Mouse (Mus musculus): ENCODE results near the gene Syt3.

Gene Syt3

DNA sequence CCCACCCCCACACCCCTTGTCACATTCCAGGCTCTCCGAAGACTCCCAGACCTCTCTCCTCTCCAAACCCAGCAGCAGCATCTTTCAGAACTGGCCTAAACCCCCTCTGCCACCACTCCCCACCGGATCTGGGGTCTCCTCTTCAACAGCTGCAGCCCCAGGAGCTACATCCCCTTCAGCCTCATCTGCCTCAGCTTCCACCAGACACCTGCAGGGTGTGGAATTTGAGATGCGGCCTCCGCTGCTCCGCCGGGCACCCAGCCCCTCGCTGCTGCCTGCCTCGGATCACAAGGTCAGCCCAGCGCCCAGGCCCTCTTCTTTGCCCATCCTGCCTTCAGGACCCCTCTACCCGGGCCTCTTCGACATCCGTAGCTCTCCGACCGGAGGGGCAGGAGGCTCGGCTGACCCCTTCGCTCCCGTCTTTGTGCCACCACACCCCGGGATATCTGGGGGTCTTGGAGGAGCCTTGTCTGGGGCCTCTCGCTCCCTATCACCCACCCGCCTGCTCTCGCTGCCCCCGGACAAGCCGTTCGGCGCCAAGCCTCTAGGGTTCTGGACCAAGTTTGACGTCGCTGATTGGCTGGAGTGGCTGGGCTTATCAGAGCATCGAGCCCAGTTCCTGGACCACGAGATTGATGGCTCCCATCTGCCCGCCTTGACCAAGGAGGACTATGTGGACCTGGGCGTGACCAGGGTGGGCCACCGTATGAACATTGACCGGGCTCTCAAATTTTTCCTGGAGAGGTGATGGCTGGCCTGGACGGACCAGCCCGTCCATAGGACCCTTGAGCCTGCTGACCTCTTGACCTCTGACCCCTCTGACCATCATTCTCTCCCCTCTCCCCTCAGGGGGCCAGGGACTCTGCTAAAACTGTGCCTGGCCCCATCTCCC lies 27.1 kb upstream of the Syt3 start:
- in situ Hi-C loops (cut with MboI, MseI), result no loop called here

DNA sequence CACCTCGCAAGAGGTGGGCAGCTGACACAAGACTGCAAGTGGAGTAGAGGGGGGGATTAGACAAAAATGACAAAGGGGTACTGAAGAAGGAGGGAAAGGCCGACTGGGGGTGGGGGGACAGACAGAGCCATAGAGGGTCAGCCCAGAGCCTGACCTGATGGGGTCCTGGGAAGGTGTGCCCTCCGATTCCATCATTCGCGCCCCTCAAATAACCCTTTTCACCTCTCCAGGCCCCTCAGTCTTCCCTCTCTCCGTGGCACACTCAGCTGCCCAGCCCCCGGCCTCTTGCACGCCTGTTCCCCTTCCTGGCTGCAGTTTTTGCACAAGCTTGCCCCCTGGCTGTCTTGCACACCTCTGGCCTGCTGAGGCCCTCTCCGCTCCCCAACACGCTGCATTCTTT lies 26.4 kb upstream of the Syt3 start:
- in situ Hi-C loops (cut with MboI, MseI), result no loop called here

DNA sequence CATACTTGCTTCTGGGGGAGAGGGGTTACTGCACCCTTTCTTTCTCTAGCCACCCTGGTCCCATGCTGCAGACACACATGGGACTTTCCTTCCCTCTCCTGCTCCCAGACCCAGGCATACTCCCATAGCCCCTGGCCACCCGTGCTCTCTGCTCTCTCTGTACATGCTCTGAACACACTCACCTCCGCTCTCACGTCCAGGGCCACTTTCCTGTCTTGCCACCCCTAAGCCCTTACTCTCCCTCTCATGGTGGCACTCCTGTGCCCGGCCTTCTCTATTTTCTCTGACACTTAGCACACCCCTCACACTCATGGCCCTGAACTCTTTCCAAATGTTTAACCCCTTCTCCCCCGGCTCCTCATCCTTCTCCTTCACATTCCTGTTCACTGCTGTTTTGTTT lies 25.9 kb upstream of the Syt3 start:
- in situ Hi-C loops (cut with MboI, MseI), result no loop called here

DNA sequence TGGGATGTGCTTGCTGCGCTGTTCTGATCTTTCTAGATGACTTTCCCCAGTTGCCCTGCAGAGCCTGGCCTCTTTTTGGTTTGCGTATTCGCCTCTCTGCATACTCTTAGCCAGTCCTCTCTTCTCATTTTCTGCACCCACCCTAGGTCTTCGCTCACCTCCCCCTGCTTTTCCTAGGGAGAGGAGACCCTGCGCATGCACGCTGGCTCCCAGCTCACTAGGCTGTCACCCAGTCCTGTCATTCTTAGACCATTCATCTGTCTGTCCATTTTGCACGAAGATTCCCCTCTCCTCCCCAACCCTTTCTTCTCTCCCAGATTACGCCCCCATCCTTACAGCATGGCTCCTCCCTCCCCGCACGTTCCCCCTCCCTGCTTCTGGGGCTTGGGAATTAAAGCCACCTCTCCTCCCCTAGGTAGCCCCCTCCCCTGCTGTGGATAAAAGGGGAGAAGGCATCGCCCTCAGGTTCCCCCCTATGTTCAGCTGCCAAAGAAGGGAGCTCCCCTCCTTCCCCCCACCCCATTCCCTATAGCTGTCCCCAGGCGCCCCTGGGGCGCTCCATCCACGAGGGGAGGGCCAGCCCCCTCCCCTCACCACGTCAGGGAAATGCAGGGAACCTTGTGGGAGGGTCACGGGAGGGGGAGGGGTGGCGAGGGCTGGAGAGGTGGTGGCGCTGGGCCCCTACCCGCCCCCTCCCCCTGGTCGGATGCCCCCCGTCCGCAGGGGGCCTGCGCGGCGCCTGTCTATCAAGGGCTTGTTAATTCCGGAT lies 24.8 kb upstream of the Syt3 start:
- in situ Hi-C loops (cut with MboI, MseI), result no loop called here

DNA sequence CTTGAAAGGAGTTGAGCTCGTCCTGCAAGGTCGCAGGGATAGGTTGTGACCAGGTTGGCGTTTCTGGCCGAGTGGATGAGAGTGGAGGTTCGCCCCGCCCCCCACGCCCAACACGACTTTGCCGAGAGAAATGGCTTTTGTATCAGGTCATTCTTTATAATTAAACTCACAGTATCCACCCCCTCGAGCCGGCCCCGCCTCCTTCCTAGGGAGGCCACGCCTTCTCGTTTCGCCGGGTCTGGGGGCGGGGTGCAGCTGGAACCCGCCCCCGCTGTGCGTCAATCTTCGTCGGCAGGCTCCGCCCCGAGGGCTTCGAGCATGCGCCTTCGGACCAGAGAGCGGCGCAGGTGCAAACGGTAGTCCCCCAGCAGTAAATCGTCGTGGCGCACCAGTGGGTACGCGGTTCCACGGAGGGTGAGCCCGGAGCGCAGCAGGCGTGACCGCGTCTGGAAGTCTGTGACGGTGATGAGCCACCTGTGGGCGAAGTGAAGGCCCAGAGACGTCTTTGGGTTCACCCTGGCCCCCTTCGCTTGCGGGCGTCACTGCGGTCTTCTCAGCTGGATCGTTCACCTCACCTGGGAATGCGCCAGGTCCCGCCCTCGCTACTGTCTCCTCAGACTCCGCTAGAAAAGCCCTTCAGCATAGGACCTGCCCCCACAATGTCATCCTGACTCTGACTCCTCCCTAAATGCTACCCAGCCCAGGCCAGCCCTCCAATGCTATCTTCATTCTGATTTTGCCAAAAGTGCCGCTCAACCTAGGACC lies 23.8 kb upstream of the Syt3 start:
- in situ Hi-C loops (cut with MboI, MseI), result no loop called here

DNA sequence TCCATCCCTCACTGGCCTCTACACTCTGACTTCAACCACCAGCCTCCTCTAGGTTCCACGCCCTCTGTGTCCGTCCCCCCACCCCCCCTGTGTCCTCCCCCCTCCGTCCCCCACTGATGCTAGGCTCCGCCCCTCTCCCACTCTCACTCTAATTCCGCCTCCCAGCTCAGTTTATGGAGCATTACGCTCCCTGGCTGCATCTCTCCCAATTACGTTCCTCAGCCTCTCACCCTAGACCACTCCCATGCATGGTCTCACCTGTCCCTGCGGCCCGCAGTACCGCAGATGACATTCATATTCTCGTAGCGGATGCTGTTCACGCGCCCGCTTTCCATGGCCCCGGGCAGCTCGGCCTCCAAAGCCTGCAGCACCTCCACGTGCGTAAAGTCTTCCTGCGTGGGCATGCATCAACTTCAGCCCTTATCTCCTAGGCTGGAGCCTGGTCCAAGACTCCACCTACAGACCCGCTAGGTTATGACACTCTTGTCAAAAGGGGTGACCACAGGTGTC lies 23.1 kb upstream of the Syt3 start:
- in situ Hi-C loops (cut with MboI, MseI), result no loop called here

DNA sequence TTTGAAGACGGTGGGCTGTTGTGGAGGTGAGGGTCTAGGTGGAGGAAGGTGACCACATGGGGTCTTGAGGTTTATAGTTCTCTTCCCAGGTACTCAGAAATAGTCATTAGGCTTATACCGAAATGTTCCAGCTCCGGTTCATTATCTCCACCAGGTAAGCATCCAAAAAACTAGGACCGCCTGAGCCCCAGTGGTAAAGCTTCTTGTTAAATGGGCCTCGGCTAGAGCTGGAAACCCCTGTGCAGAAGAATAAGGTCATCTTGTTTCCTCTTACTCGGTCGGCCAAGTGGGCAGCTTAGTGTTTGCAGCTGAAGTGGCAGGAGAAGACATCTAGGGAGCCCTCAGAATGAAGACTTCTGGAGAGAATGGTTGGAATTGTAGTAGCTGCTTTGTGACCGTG lies 11.2 kb upstream of the Syt3 start:
- in situ Hi-C loops (cut with MboI, MseI), result no loop called here

DNA sequence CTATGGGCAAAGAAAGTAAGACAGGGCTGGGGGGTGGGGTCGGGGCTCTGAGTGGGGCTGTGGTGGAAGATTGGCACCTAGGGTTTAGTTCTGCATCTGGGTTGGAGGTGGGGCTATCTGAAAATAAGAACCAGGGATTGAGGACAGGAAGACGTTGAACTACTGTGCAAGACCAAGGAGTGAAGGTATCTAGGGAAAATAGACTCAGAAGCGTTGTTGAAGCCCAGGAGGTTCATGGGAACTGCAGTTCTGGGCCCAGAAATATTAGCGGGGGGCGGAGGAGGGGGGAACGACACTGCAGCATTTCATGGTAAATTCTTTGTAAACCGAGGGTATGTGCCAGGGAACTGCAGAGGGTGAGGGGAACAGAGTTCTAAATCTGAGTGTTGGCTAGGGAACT lies 10.4 kb upstream of the Syt3 start:
- in situ Hi-C loops (cut with MboI, MseI), result no loop called here

DNA sequence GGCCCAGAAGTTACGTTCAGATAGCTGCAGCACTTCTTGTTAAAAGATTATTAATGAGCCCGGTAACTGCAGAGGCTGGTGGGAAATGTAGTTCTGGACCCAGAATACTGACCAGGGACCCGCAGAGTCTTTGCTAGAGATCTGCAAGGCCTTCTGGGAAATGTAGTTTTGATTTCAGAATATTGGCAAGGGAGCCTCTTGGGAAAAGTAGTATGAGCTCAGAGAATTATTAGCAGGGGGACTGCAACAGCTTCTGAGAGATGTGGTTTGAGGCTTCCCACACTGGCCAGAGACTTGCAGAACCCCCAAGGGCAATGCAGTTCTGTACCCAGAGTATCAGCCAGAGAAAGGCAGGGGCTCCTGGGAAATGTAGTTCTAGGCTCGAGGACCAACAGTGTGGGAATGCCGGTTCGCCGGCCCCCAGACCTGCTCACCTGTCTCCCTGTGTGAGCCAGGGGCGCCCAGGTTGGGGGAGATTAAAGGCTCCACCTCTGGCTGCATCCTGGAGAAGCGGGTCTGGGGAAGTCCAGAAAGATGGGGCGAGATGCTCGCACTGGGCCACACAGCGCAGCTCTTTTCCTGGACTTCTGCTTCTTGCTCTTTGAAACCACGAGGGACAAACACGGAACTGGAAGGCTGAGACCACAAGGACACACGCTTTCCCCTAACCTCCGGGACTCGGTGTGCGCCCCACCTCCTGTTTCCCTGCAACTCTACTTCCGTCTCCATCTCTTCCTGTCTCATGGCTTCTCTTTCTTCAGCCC lies 9.8 kb upstream of the Syt3 start:
- in situ Hi-C loops (cut with MboI, MseI), result no loop called here

DNA sequence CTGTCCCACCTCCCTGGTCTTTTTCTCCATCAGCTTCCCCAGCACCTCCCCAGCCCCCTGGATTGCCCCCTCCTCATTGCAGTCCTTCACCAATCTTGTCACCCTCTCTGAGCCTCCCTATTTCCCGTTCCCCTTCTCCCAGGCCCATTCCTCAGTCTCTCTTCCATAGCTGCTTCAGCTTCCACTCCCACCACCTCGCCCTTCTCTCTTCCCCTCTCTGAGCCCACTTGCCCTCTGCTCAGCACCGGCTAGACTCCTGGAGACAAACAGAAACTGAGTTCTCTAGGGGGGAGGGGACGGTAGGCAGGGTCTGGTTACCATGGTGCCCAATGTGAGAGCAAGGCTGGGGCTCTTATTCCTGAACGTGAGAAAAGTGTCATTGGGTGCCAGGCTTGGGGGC lies 9.1 kb upstream of the Syt3 start:
- in situ Hi-C loops (cut with MboI, MseI), result no loop called here

DNA sequence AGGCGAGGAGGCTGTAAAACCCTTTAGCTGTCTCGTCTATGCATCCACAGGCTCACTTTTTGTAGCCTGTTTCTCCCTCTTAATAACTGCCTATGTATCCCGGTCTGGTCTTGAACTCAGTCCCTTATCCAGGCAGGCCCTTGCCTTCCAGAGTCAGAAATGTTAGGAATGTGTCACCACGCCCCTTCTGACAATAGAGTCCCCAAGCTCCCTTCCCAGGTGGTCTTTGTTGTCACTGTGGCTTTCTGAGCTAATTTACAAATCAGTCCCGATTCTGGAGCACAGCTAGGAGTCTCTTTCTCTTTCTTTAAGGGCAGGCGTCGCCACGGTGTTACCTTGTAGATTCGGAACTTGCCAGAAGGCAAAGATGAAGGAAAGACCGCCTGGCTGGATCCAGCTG lies 8.7 kb upstream of the Syt3 start:
- in situ Hi-C loops (cut with MboI, MseI), result no loop called here

DNA sequence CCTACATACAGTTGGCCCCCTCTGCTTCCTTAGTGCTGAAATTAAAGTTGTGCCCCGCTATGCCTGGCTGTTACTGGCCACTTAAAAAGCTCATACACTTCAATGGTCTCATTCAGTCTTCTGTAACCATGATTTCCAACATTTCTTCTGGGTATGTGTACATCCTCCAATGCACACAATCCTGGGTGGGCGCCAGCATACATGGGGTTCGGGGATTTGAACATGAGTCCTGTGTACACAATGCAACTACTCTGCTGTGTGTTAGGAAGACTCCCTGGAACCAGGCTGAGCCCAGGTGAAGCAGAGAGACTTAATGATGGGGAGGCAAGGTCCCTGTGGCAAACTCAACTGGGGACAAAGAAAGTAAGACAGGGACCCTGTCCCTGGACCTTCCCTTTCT lies 8.1 kb upstream of the Syt3 start:
- in situ Hi-C loops (cut with MboI, MseI), result no loop called here

DNA sequence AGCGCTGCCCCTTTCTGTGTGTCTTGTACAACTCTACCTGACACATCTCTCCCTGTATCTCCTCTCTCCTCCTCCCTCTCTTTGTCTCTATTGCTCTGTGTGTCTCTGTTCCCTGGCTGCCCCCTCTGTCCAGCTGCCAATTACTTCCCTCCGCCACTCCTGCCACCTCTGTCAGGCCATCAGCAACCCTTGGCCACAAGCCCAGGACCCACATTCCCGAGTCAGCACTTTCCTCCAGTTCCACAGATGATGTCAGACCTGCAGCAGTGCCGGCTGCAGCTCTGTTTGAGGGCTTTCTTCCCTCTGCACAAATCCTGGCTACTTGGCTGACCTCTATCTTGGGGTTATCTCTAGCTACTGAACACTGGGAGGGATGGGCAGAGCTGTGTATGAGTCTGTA lies 5.6 kb upstream of the Syt3 start:
- in situ Hi-C loops (cut with MboI, MseI), result no loop called here

DNA sequence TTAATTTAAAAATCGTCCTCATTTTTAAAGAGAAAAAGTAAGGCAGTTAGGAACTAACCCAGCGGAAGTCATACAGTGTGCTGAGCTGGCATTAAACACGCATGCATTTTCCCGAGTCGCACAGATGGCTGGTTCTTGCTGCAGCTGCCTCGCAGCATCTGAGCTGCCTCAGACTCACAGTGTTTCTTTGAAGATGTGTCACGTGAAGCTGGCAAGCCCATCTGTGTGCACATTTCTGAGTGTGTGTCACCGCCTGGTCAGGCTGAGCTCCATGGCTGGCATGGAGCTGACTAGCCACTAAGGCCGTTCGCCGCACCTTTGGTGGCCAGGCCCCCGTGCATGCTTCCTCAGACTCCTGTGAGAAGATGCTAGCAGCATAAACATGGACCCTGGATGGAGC lies 1.4 kb upstream of the Syt3 start:
- in situ Hi-C loops (cut with MboI, MseI), result no loop called here

DNA sequence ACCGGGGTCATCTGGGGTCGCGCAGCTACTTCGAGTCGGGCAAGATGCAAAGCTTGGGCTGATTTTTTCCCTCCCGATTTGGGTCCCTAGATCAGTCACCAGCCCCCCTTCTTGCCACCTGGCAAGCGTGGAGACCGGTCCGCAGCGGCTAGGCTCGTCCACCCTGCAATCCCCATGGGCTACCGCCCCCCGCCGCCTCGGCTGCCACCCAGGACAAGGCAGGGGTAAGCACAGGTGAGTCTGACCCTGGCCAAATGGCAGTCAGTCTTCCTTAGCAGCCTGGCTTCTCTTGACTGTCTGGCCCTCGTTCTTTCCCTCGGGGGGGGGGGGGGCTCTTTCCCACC lies 786 bp downstream of the Syt3 start:
- in situ Hi-C loops (cut with MboI, MseI), result no loop called here

DNA sequence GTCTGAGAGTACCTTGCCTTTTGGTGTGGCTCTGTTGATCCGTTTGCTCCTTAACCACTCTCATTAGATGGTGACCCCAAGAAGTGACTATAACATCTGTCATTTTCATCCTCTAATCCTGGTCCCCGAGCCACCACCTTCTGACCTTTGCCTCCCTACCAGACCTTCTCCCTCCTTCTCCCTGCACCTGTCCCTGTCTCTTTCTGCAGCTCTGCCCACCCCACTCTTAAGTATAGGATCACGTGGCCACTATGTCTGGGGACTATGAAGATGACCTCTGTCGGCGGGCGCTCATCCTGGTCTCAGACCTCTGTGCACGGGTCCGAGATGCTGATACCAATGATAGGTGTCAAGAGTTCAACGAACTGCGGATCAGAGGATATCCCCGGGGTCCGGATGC lies 1.8 kb downstream of the Syt3 start, which contains the start of gene 1700008O03Rik:
Gene 1700008O03Rik, minus strand, starts transcription at position 101 of the 400 bp plus-strand sequence.
- in situ Hi-C loops (cut with MboI, MseI), result no loop called here

DNA sequence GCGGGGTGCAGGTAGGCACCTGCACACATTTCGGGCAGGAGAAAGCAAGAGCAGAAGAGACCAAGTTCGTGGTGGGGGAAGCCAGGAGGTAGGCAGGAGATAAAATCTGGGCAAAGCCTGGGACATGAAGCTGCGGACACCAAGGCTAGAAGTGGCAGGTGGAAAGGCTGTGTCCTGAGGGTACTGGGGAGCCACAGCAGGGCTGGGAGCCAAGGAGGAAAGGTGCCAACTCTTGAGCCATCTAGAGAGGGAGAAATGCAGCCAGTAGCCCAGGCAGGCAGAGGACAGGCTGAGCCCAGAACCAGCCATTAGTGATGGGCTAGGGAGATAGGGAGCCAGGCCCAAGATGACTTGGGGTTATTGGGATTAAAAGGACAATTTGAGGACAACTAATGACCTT lies 7.9 kb downstream of the Syt3 start:
- in situ Hi-C loops (cut with MboI, MseI), result no loop called here

DNA sequence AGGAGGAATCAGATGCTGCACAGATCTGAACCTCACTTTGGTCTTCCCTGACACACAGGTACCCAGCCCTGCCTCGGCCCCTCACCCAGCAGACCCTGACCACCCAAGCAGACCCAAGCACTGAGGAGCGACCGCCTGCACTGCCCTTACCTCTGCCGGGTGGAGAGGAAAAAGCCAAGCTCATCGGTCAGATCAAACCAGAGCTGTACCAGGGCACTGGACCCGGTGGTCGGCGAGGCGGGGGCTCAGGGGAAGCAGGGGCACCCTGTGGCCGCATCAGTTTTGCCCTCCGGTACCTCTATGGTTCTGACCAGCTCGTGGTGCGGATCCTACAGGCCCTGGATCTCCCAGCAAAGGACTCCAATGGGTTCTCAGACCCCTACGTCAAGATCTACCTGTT lies 8.4 kb downstream of the Syt3 start:
- in situ Hi-C loops (cut with MboI, MseI), result no loop called here

DNA sequence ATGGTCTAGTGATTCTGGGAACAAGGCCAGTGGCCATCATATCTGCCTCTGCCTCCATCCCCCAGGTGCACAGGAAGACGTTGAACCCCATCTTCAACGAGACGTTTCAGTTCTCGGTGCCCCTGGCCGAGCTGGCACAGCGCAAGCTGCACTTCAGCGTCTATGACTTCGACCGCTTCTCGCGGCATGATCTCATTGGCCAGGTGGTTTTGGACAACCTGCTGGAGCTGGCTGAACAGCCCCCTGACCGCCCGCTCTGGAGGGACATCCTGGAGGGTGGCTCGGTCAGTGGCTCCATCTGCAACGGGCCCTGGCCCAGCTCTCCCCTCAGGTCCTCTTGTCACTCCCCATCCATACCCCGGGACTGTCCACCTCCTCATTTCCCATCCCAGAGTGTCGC lies 9.4 kb downstream of the Syt3 start:
- in situ Hi-C loops (cut with MboI, MseI), result no loop called here

DNA sequence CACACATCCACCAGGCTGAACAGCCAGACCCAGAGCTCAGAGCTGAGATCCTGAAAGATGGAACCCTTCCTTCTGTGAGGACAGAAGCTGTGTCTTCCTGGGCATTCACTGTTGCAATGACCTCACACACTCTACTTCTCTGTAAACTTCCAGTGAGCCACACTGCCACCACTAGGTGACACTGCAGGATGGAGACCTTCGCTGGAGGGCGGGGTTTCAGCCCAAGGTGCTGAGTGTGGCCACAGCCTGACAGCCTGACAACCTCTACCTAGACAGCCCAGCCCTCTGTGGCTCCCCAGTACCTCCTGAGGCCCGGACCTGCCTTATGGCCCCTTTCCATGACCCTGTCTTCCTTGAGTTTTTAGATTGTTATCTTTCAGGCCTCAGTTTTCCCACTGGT lies 14.7 kb downstream of the Syt3 start:
- in situ Hi-C loops (cut with MboI, MseI), result no loop called here

DNA sequence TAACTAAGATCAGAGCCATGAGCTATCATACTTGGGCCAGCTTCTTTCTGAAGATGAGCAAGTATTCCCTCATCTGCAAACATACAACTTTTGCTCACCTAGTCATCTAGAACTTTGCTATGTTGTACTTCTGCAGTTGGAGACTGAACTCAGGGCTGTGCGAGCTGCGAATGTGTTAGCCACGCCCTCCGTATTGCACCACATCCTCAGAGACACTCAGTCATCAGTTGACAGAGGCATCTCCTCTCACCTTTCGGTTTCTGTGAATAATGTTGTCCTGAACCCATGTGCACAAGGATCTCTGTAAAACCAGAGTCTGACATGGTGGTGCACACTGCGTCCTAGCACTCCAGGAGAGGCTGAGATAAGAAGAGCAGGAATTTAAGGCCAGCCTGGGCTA lies 17.8 kb downstream of the Syt3 start:
- in situ Hi-C loops (cut with MboI, MseI), result no loop called here
